Mouse (Mus musculus) urinary bladder, adult 18-20 months (tissue): ENCODE data around the gene Eri2.
"Not testable (repeated sequence)": the region's sequence is repeated elsewhere in the genome, so short reads cannot be mapped to it uniquely, and the experiment has no call there.

Source experiments
- DNase-seq, 2 experiments: peaks; one replicate each; pipeline ENCODE4 v3.0.0; 2022; ENCODE audit warnings: low spot score in 2 of 2, mixed read lengths in 2 of 2

Eri2 gene

GRCm38 (mm10) chr7:119744321-119744720 is 49.5 kb downstream of the Eri2 start:
- DNase-seq, result no peak

- DNase-seq, result not testable (repeated sequence)
These were observed 53.9 kb downstream of the Eri2 start for GRCm38 (mm10) chr7:119739798-119740468.

GRCm38 (mm10) chr7:119738877-119739276 is 55.0 kb downstream of the Eri2 start:
- no peak for DNase-seq

GRCm38 (mm10) chr7:119731262-119731661 is 62.6 kb downstream of the Eri2 start:
- not testable (repeated sequence) for DNase-seq

- no peak for DNase-seq
These were observed 66.2 kb downstream of the Eri2 start for GRCm38 (mm10) chr7:119727621-119728020.

- DNase-seq, result no peak
These were observed 72.9 kb downstream of the Eri2 start for GRCm38 (mm10) chr7:119720947-119721310.

- DNase-seq, result peak; percentile 84 to 91
These were observed 73.5 kb downstream of the Eri2 start, which contains the start of gene Thumpd1 for GRCm38 (mm10) chr7:119720253-119720946. Thumpd1 (minus strand) TSS chr7:119720798.
